Mouse (Mus musculus) embryonic fibroblast, embryonic 13.5 days (primary cell): ENCODE results near the gene Psmb3.

Experiments used
- CTCF ChIP-seq: IDR thresholded peaks from 2 replicates; pipeline ENCODE4 v1.5.1; 2011; ENCODE audit warnings: mild to moderate bottlenecking, control low read depth, low read length, moderate library complexity, borderline replicate concordance; ENCODE audit not compliant: insufficient read depth
- POLR2A ChIP-seq: IDR thresholded peaks from 2 replicates; pipeline ENCODE4 v1.6.1; 2011; ENCODE audit warnings: low read depth, mild to moderate bottlenecking, control low read depth, low read length, moderate library complexity

DNA sequence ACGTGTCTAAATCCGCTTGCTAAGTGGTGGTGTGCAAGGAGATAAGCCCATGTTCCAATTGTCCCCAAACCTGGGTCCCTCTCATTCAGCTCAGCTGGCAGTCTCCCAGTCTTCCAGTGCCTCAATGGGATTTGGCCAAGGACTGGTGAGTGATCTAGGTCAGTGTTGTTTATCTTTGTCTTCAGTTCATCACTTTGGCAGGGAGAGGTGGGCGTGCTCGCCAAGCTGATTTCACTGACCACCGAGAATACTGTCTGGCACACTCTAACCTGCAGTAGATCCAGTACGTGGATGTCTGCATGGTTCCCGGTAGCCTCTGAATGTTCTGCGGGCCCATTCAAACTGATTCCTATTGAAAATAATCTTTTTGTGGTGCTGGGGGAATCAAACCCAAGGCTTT, 10.7 kb downstream of the Psmb3 start:
- TF ChIP-seq POLR2A (no peak), CTCF (no peak)
